Mouse (Mus musculus): Measurements from ENCODE around the gene Nlrp9c.

GRCm38 (mm10) chr7:26380807-26381206 is 22.7 kb downstream of the Nlrp9c start:
- TF ChIP-seq TAL1 (conservative IDR thresholded peaks at IDR 0.05; ENCODE audit: low read depth, low read length), result no peak
- no peak for TF ChIP-seq CTCF (IDR thresholded peaks at IDR 0.05; ENCODE audit: low read depth, low read length)
